Mouse (Mus musculus) C2C12 (cell line): ENCODE measurements at regions not wholly inside any gene's neighbourhood (a gene's known extent, or its start where the extent isn't known, plus 50 kb on each side); places are given as distances from the start of the nearest gene placed in this dataset.

ENCODE experiments used
- CEBPB ChIP-seq: IDR thresholded peaks from one replicate; pipeline ENCODE4 v1.6.1; 2011; ENCODE audit warnings: low read depth, mild to moderate bottlenecking, control low read depth, moderate library complexity
- CTCF ChIP-seq: IDR thresholded peaks from one replicate; pipeline ENCODE4 v1.5.1; 2011; ENCODE audit not compliant: control insufficient read depth, insufficient read depth, insufficient read length
- FOSL1 ChIP-seq: IDR thresholded peaks from one replicate; pipeline ENCODE4 v1.8.0; 2011; ENCODE audit warnings: mild to moderate bottlenecking, low read length; ENCODE audit not compliant: poor library complexity, insufficient read depth, severe bottlenecking
- MAX ChIP-seq: IDR thresholded peaks from one replicate; pipeline ENCODE4 v1.6.1; 2011; ENCODE audit warnings: mild to moderate bottlenecking, control low read depth
- MYOD1 ChIP-seq: IDR thresholded peaks from one replicate; pipeline ENCODE4 v1.6.1; 2011; ENCODE audit warnings: low read depth; ENCODE audit not compliant: control insufficient read depth, insufficient read length
- MYOG ChIP-seq: IDR thresholded peaks from one replicate; pipeline ENCODE4 v1.6.1; 2011; ENCODE audit not compliant: control insufficient read depth, insufficient read length; ENCODE audit errors: extremely low read depth
- USF1 ChIP-seq: IDR thresholded peaks from one replicate; pipeline ENCODE4 v1.6.1; 2011; ENCODE audit warnings: low read depth, mild to moderate bottlenecking, control low read depth, moderate library complexity

DNA sequence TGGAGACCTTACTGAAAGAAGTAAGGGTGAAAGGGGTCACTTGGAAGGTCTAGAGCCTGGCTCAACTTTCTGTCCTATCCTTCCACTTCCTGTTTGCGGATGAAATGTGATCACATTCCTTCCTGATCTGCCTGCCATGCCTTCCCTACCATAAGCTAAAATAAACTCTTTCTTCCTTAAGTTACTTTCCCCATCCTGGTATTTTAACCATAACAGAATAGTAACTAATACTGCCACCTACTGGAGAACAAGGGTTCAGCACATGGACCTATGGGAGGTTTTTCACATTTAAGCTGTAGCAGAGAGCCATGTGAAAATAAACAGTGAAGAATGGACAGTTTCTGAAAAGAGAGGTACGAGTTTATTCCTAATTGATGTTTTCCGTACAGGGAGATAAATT, 297.5 kb upstream of the Castor2 start:
- no peak for TF ChIP-seq CTCF
- no peak for TF ChIP-seq MYOG
- no peak for TF ChIP-seq MAX
- TF ChIP-seq USF1, result no peak
- no peak for TF ChIP-seq MYOD1
- no peak for TF ChIP-seq CEBPB
- no peak for TF ChIP-seq FOSL1
